Mouse (Mus musculus): ENCODE data around the gene Bmpr1b. TPM values are rescaled to one million over a fixed set of nuclear protein-coding genes. Genes with fewer than 3 reads are reported as not detected.

Gene Bmpr1b
- polyA plus RNA-seq, 1 experiment from 2014 or later, result 7.6 TPM

DNA sequence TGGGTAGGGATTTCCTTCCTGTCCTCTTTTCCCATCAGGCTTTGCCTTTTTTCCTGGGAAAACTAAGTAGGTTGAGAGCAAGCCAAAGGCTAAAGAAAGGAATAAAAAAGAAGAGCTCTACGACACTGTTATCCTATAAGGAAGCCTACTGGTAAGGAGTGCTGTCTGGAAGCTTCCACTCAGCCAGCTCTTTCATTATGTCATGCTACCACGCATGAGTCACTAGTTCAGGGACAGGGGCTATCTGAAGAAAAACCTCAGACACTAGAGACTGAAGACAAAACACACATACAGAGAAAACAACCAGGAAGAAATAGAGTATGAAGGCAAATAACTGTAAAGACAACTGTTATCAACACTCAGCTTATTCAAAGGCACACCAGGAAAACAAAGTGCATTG is 286.7 kb downstream of the Bmpr1b start:
- 79% methylated on average over 2 of the region's 2 CpGs for WGBS

DNA sequence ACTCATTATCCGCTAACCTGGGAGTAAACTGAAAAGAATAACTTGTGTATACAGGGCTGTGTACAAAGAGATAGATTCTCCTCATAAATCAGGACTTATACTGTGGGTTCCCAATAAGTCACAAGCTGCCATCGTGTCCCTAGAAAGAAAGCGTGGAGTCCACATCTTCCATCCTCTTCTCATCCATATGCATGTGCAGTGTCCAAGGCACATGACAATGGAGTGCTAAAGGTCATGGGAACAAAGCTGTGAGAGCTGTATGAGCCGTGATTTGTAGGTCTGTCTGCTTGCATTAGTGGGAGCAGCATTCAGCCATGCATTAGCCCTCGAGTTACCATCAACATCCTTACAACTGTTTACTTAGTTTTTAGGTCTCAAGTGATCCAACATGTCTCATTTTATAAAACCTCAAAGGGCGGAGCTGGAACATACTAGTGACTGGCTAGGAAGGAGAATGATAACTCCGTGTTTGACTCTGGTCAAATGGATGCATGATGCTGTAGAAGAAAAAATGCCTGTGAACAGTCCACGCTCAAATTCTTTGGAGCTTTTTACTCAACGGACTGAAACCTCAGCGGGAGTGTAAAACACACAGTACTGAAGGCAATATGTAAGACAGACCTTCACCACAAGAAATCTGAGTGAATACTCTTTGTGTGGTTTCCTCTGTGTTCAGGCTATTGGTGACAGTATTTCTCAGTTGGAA is 296.7 kb downstream of the Bmpr1b start:
- WGBS, result 77% methylated on average over 10 of the region's 10 CpGs
- H3K4me3 ChIP-seq (replicated peaks; ENCODE audit: low read depth, low read length), result no peak overlapping the region
- H3K9me3 ChIP-seq (replicated peaks; ENCODE audit: low read length), result no peaks in the 10 kb centered on the region
- no peaks in the 10 kb centered on the region for H3K4me1 ChIP-seq (replicated peaks; ENCODE audit: insufficient read depth, low read length)
- H3K27ac ChIP-seq, result no peak overlapping the region
- H3K27me3 ChIP-seq (ENCODE audit: insufficient read depth, low read length), result no peaks in the 10 kb centered on the region
- H3K4me2 ChIP-seq (ENCODE audit: low read length), result no peak overlapping the region
- no peak for TF ChIP-seq CTCF (IDR thresholded peaks at IDR 0.05; ENCODE audit: low read depth)
- no peak overlapping the region for H3K9ac ChIP-seq (ENCODE audit: low read depth, low read length)
- no peak for DNase-seq (ENCODE audit: low spot score)
- no peaks in the 10 kb centered on the region for H3K36me3 ChIP-seq (ENCODE audit: insufficient read depth, low read length)
- no peak for ATAC-seq (replicated peaks; ENCODE audit: low FRiP score, low read depth)

More for the DNA sequence above, 286.7 kb downstream of the Bmpr1b start:
- Histone ChIP-seq H3K27me3 (ENCODE audit: insufficient read depth, low read length) (no peaks in the 10 kb centered on the region), H3K4me3 (replicated peaks; ENCODE audit: low read depth, low read length) (no peak overlapping the region), H3K9me3 (replicated peaks; ENCODE audit: low read length) (no peaks in the 10 kb centered on the region), H3K4me2 (ENCODE audit: low read length) (no peak overlapping the region), H3K27ac (no peak overlapping the region), H3K9ac (ENCODE audit: low read depth, low read length) (no peak overlapping the region), H3K36me3 (ENCODE audit: insufficient read depth, low read length) (no peaks in the 10 kb centered on the region), H3K4me1 (replicated peaks; ENCODE audit: insufficient read depth, low read length) (no peaks in the 10 kb centered on the region)
- no peak for TF ChIP-seq CTCF (IDR thresholded peaks at IDR 0.05; ENCODE audit: low read depth)
- no peak for ATAC-seq (replicated peaks; ENCODE audit: low FRiP score, low read depth)
- no peak for DNase-seq (ENCODE audit: low spot score)

DNA sequence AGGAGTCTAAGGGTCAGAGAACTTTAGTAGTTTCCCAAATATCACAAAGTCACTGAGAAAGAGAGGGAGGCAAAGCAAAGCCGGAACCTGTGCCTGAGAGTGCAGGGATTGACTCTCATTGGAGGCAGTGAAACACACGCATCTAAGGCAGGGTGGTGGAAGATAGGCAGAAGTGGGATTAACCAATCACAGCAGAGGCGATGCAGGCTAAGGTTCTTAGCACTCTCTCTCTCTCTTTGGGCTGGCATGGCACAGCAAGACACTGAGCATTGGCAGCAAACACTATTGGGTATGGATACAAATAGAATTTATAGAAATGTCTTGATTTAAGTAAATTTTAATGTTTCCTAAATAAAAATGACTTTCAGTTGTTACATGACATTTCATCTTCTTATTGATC is 297.4 kb downstream of the Bmpr1b start:
- Histone ChIP-seq H3K9me3 (replicated peaks; ENCODE audit: low read length) (no peaks in the 10 kb centered on the region), H3K4me3 (replicated peaks; ENCODE audit: low read depth, low read length) (no peak overlapping the region), H3K4me2 (ENCODE audit: low read length) (no peak overlapping the region), H3K27me3 (ENCODE audit: insufficient read depth, low read length) (no peaks in the 10 kb centered on the region), H3K27ac (no peak overlapping the region), H3K9ac (ENCODE audit: low read depth, low read length) (no peak overlapping the region), H3K4me1 (replicated peaks; ENCODE audit: insufficient read depth, low read length) (no peaks in the 10 kb centered on the region), H3K36me3 (ENCODE audit: insufficient read depth, low read length) (no peaks in the 10 kb centered on the region)
- DNase-seq (ENCODE audit: low spot score), result no peak
- TF ChIP-seq CTCF (IDR thresholded peaks at IDR 0.05; ENCODE audit: low read depth), result no peak
- 68% methylated on average over 3 of the region's 3 CpGs for WGBS
- ATAC-seq (replicated peaks; ENCODE audit: low FRiP score, low read depth), result no peak

DNA sequence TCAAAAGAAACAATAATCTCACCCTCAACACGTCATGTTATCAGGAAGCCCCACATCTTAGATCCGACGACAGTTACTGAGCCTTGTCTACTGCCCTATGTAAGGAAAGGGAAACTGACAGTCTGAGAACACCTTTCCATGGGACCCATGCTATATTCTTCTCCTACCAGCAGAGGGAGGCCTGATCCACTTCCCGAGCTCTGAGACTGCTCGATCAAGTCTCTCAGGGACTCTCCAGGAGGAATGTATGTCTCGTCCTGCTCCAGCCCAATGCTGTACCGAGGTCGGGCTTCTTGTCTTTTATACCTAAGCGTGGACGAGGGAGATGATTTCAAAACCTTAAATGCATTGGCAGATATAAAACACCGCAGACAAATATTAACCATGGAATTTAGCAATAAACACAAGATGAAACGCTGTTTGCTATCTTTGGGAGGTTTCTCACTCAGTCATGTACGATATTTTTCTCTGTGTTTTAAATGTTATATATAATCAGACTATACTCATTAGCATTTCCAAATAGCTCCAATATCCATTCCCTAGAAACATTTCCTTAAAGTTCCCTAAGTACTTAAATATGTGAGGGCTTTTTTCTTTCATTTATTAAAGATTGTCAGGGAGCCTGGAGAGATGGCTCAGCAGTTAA is 306.3 kb downstream of the Bmpr1b start:
- H3K9ac ChIP-seq (ENCODE audit: low read depth, low read length), result no peak overlapping the region
- H3K4me3 ChIP-seq (replicated peaks; ENCODE audit: low read depth, low read length), result no peak overlapping the region
- peak; percentile 80 for ATAC-seq (replicated peaks; ENCODE audit: low FRiP score, low read depth)
- no peak overlapping the region for H3K27ac ChIP-seq
- H3K27me3 ChIP-seq (ENCODE audit: insufficient read depth, low read length), result no peaks in the 10 kb centered on the region
- WGBS, result 23% methylated on average over 13 of the region's 13 CpGs
- H3K36me3 ChIP-seq (ENCODE audit: insufficient read depth, low read length), result no peaks in the 10 kb centered on the region
- peak; percentile 93 for TF ChIP-seq CTCF (IDR thresholded peaks at IDR 0.05; ENCODE audit: low read depth)
- no peaks in the 10 kb centered on the region for H3K4me1 ChIP-seq (replicated peaks; ENCODE audit: insufficient read depth, low read length)
- peak; percentile 88 for DNase-seq (ENCODE audit: low spot score)
- no peak overlapping the region for H3K4me2 ChIP-seq (ENCODE audit: low read length)
- H3K9me3 ChIP-seq (replicated peaks; ENCODE audit: low read length), result no peaks in the 10 kb centered on the region

DNA sequence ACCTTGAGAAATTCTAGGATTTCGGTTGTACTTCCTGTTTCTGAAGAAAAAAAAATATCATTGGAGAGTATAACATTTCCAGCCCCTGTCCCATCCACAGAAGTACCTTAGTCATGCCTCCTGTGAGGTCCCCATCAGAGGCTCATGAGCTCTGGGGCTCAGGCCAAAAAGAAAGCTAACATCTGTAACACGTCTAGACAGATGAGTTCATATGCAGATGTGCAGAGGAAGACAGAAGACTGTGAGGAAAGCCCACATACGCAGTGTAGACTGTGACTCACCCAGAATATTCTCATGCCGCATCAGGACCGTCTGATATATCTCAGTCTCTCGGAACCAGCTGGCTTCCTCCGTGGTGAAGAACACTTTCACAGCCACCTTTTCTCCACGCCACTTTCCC is 312.1 kb downstream of the Bmpr1b start:
- no peak overlapping the region for H3K9ac ChIP-seq (ENCODE audit: low read depth, low read length)
- no peaks in the 10 kb centered on the region for H3K27me3 ChIP-seq (ENCODE audit: insufficient read depth, low read length)
- H3K4me3 ChIP-seq (replicated peaks; ENCODE audit: low read depth, low read length), result no peak overlapping the region
- TF ChIP-seq CTCF (IDR thresholded peaks at IDR 0.05; ENCODE audit: low read depth), result no peak
- 82% methylated on average over 8 of the region's 8 CpGs for WGBS
- no peaks in the 10 kb centered on the region for H3K36me3 ChIP-seq (ENCODE audit: insufficient read depth, low read length)
- H3K4me2 ChIP-seq (ENCODE audit: low read length), result no peak overlapping the region
- no peak for ATAC-seq (replicated peaks; ENCODE audit: low FRiP score, low read depth)
- no peaks in the 10 kb centered on the region for H3K9me3 ChIP-seq (replicated peaks; ENCODE audit: low read length)
- no peaks in the 10 kb centered on the region for H3K4me1 ChIP-seq (replicated peaks; ENCODE audit: insufficient read depth, low read length)
- no peak for DNase-seq (ENCODE audit: low spot score)
- H3K27ac ChIP-seq, result no peak overlapping the region

DNA sequence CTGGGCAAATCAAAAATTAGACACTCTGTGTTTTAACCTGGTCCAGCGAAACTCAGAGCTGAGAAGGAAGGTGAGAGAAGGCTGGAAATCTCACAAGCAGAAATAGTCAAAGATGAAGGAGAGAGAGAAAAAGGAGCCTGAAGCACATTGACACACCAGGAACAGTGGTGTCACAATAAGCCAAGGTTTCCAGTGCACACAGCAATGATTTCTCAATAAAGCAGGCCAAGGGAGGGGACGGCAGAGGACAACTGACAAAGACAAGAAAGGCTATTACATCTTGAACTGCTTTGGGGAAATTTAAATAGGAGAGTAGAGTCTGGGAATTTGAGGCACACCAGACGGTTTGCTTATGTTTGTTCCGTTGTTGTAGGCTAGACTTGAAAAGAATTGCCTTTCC is 314.9 kb downstream of the Bmpr1b start:
- no peaks in the 10 kb centered on the region for H3K4me1 ChIP-seq (replicated peaks; ENCODE audit: insufficient read depth, low read length)
- 75% methylated on average over 4 of the region's 4 CpGs for WGBS
- H3K36me3 ChIP-seq (ENCODE audit: insufficient read depth, low read length), result no peaks in the 10 kb centered on the region
- H3K9ac ChIP-seq (ENCODE audit: low read depth, low read length), result no peak overlapping the region
- no peak overlapping the region for H3K27ac ChIP-seq
- H3K27me3 ChIP-seq (ENCODE audit: insufficient read depth, low read length), result no peaks in the 10 kb centered on the region
- no peak for TF ChIP-seq CTCF (IDR thresholded peaks at IDR 0.05; ENCODE audit: low read depth)
- no peaks in the 10 kb centered on the region for H3K9me3 ChIP-seq (replicated peaks; ENCODE audit: low read length)
- ATAC-seq (replicated peaks; ENCODE audit: low FRiP score, low read depth), result no peak
- DNase-seq (ENCODE audit: low spot score), result no peak
- no peak overlapping the region for H3K4me2 ChIP-seq (ENCODE audit: low read length)
- no peak overlapping the region for H3K4me3 ChIP-seq (replicated peaks; ENCODE audit: low read depth, low read length)
